Mouse (Mus musculus) MEL (cell line): ENCODE data around the gene Gls2. TPM values are rescaled to one million over a fixed set of nuclear protein-coding genes. Genes with fewer than 3 reads are reported as not detected.

Experiments
- DNase-seq: peaks from one replicate; pipeline ENCODE4 v3.0.0; 2011; ENCODE audit warnings: low read depth, low spot score
- H3K27ac ChIP-seq: 2 replicates; pipeline ENCODE4 v1.5.1; 2012; ENCODE audit warnings: low read depth, mild to moderate bottlenecking, control low read depth, low read length, moderate library complexity; ENCODE audit not compliant: control insufficient read depth
- H3K27me3 ChIP-seq, 2 experiments: fragments of 150-350 bp in 1 of 2; sonication (generic) in 1 of 2; 2 replicates each; pipeline ENCODE4 v1.6.1; 2012; ENCODE audit warnings: low read length in 2 of 2, mild to moderate bottlenecking in 2 of 2, improper control_type of control experiment in 1 of 2, moderate library complexity in 1 of 2; ENCODE audit not compliant: insufficient read depth in 2 of 2, control insufficient read depth in 1 of 2
- H3K36me3 ChIP-seq, 2 experiments: 2 replicates each; pipeline ENCODE4 v1.6.1; 2012 to 2014; ENCODE audit warnings: low read length in 2 of 2, improper control_type of control experiment in 1 of 2, inconsistent platforms in 1 of 2, mild to moderate bottlenecking in 1 of 2; ENCODE audit not compliant: insufficient read depth in 2 of 2, control insufficient read depth in 1 of 2
- H3K4me1 ChIP-seq, 2 experiments: fragments of 150-350 bp in 1 of 2; sonication (generic) in 1 of 2; 2 replicates each; pipeline ENCODE4 v1.6.1; 2012; ENCODE audit warnings: low read length in 2 of 2, improper control_type of control experiment in 1 of 2, mild to moderate bottlenecking in 1 of 2; ENCODE audit not compliant: insufficient read depth in 2 of 2, control insufficient read depth in 1 of 2
- H3K4me3 ChIP-seq, 2 experiments: fragments of 150-350 bp in 1 of 2; sonication (generic) in 1 of 2; 2 replicates each; pipeline ENCODE4 v1.5.1; 2012; ENCODE audit warnings: low read depth in 2 of 2, low read length in 2 of 2, mild to moderate bottlenecking in 2 of 2, moderate library complexity in 2 of 2, control low read depth in 1 of 2, improper control_type of control experiment in 1 of 2; ENCODE audit not compliant: control insufficient read depth in 1 of 2, insufficient read depth in 1 of 2
- H3K79me2 ChIP-seq: 2 replicates; pipeline ENCODE4 v1.6.1; 2012; ENCODE audit warnings: mild to moderate bottlenecking, low read length, moderate library complexity; ENCODE audit not compliant: control insufficient read depth, poor library complexity, insufficient read depth
- H3K9ac ChIP-seq: 2 replicates; pipeline ENCODE4 v1.6.1; 2012; ENCODE audit warnings: low read depth, mild to moderate bottlenecking, control low read depth, low read length, moderate library complexity; ENCODE audit not compliant: control insufficient read depth, poor library complexity, severe bottlenecking
- H3K9me3 ChIP-seq: fragments of 150-350 bp; sonication (generic); replicated peaks from 2 replicates; pipeline ENCODE4 v1.6.1; 2012; ENCODE audit warnings: mild to moderate bottlenecking, low read length, improper control_type of control experiment, moderate library complexity; ENCODE audit not compliant: insufficient read depth
- BHLHE40 ChIP-seq: IDR thresholded peaks from 2 replicates; pipeline ENCODE4 v1.6.1; 2012; ENCODE audit warnings: low read depth, mild to moderate bottlenecking, inconsistent platforms, low read length, improper control_type of control experiment, borderline replicate concordance
- CHD1 ChIP-seq: IDR thresholded peaks from 2 replicates; pipeline ENCODE4 v1.6.1; 2012; ENCODE audit warnings: low read depth, mild to moderate bottlenecking, inconsistent platforms, low read length, improper control_type of control experiment
- CHD2 ChIP-seq: IDR thresholded peaks from 2 replicates; pipeline ENCODE4 v1.6.1; 2011; ENCODE audit warnings: low read length, improper control_type of control experiment
- CTCF ChIP-seq, 3 experiments: IDR thresholded peaks in 2 of 3; conservative IDR thresholded peaks in 1 of 3; 2 replicates each; pipeline ENCODE4 v1.5.1; 2011 to 2012; ENCODE audit warnings: low read length in 3 of 3, low read depth in 2 of 3, mild to moderate bottlenecking in 2 of 3, improper control_type of control experiment in 1 of 3, inconsistent platforms in 1 of 3, mixed read lengths in 1 of 3, moderate library complexity in 1 of 3; ENCODE audit not compliant: control insufficient read depth in 1 of 3, insufficient read depth in 1 of 3, poor library complexity in 1 of 3, severe bottlenecking in 1 of 3
- ELF1 ChIP-seq: IDR thresholded peaks from 2 replicates; pipeline ENCODE4 v1.6.1; 2014; ENCODE audit warnings: low read depth, mild to moderate bottlenecking, inconsistent platforms, low read length, improper control_type of control experiment, moderate library complexity
- EP300 ChIP-seq, 2 experiments: IDR thresholded peaks; 2 replicates each; pipeline ENCODE4 v1.6.1; 2011; ENCODE audit warnings: improper control_type of control experiment in 2 of 2, low read length in 2 of 2, low read depth in 1 of 2, mild to moderate bottlenecking in 1 of 2
- GABPA ChIP-seq: IDR thresholded peaks from 2 replicates; pipeline ENCODE4 v1.6.1; 2012; ENCODE audit warnings: low read depth, mild to moderate bottlenecking, inconsistent platforms, low read length, improper control_type of control experiment, moderate library complexity
- GATA1 ChIP-seq: IDR thresholded peaks from 2 replicates; pipeline ENCODE4 v1.6.1; 2011; ENCODE audit warnings: low read depth, low read length, improper control_type of control experiment
- HCFC1 ChIP-seq: IDR thresholded peaks from 2 replicates; pipeline ENCODE4 v1.6.1; 2012; ENCODE audit warnings: low read depth, mild to moderate bottlenecking, inconsistent platforms, low read length, improper control_type of control experiment, moderate library complexity
- JUND ChIP-seq: IDR thresholded peaks from 2 replicates; pipeline ENCODE4 v1.6.1; 2011; ENCODE audit warnings: low read depth, mild to moderate bottlenecking, improper control_type of control experiment, low read length
- KAT2A ChIP-seq: conservative IDR thresholded peaks from 2 replicates; pipeline ENCODE4 v1.6.1; 2012; ENCODE audit warnings: low read depth, low read length, improper control_type of control experiment, inconsistent platforms
- MAFK ChIP-seq: IDR thresholded peaks from 2 replicates; pipeline ENCODE4 v1.6.1; 2011; ENCODE audit warnings: low read depth, mild to moderate bottlenecking, low read length, improper control_type of control experiment, borderline replicate concordance
- MAX ChIP-seq: IDR thresholded peaks from 2 replicates; pipeline ENCODE4 v1.6.1; 2011; ENCODE audit warnings: low read length, improper control_type of control experiment
- MAZ ChIP-seq: IDR thresholded peaks from 2 replicates; pipeline ENCODE4 v1.6.1; 2012; ENCODE audit warnings: low read depth, mild to moderate bottlenecking, inconsistent platforms, low read length, improper control_type of control experiment
- MEF2A ChIP-seq: IDR thresholded peaks from 2 replicates; pipeline ENCODE4 v1.6.1; 2014; ENCODE audit warnings: low read depth, mild to moderate bottlenecking, inconsistent platforms, low read length, improper control_type of control experiment; ENCODE audit not compliant: poor library complexity, insufficient replicate concordance, severe bottlenecking; ENCODE audit errors: extremely low read depth
- MXI1 ChIP-seq: IDR thresholded peaks from 2 replicates; pipeline ENCODE4 v1.6.1; 2011; ENCODE audit warnings: mild to moderate bottlenecking, low read depth, low read length, improper control_type of control experiment
- MYB ChIP-seq: IDR thresholded peaks from 2 replicates; pipeline ENCODE4 v1.6.1; 2011; ENCODE audit warnings: mild to moderate bottlenecking, low read depth, low read length, improper control_type of control experiment
- MYC ChIP-seq: IDR thresholded peaks from 2 replicates; pipeline ENCODE4 v1.6.1; 2011; ENCODE audit warnings: low read depth, mild to moderate bottlenecking, low read length, improper control_type of control experiment, moderate library complexity
- NRF1 ChIP-seq: IDR thresholded peaks from 2 replicates; pipeline ENCODE4 v1.6.1; 2014; ENCODE audit warnings: low read depth, mild to moderate bottlenecking, inconsistent platforms, low read length, improper control_type of control experiment, moderate library complexity; ENCODE audit not compliant: poor library complexity, insufficient read depth, severe bottlenecking
- RAD21 ChIP-seq: IDR thresholded peaks from 2 replicates; pipeline ENCODE4 v1.6.1; 2011; ENCODE audit warnings: mild to moderate bottlenecking, low read depth, low read length, improper control_type of control experiment
- RCOR1 ChIP-seq: IDR thresholded peaks from 2 replicates; pipeline ENCODE4 v1.6.1; 2012; ENCODE audit warnings: low read depth, mild to moderate bottlenecking, inconsistent platforms, low read length, improper control_type of control experiment
- SIN3A ChIP-seq: IDR thresholded peaks from 2 replicates; pipeline ENCODE4 v1.6.1; 2012; ENCODE audit warnings: low read length, improper control_type of control experiment, inconsistent platforms
- TAL1 ChIP-seq: IDR thresholded peaks from 2 replicates; pipeline ENCODE4 v1.6.1; 2012; ENCODE audit warnings: mild to moderate bottlenecking, inconsistent platforms, low read length, moderate library complexity, mixed read lengths
- TBP ChIP-seq: IDR thresholded peaks from 2 replicates; pipeline ENCODE4 v1.8.0; 2011; ENCODE audit warnings: low read depth, low read length, improper control_type of control experiment
- UBTF ChIP-seq: IDR thresholded peaks from 2 replicates; pipeline ENCODE4 v1.6.1; 2012; ENCODE audit warnings: low read depth, mild to moderate bottlenecking, inconsistent platforms, low read length, improper control_type of control experiment, moderate library complexity, borderline replicate concordance; ENCODE audit not compliant: insufficient read depth
- USF2 ChIP-seq, 2 experiments: IDR thresholded peaks; 2 replicates each; pipeline ENCODE4 v1.6.1; 2011 to 2012; ENCODE audit warnings: improper control_type of control experiment in 2 of 2, low read length in 2 of 2, borderline replicate concordance in 1 of 2, inconsistent platforms in 1 of 2, low read depth in 1 of 2, mild to moderate bottlenecking in 1 of 2; ENCODE audit not compliant: insufficient read depth in 1 of 2
- ZC3H11A ChIP-seq: IDR thresholded peaks from 2 replicates; pipeline ENCODE4 v1.6.1; 2012; ENCODE audit warnings: low read depth, mild to moderate bottlenecking, inconsistent platforms, low read length, improper control_type of control experiment
- ZKSCAN1 ChIP-seq: IDR thresholded peaks from 2 replicates; pipeline ENCODE4 v1.6.1; 2012; ENCODE audit warnings: low read depth, mild to moderate bottlenecking, inconsistent platforms, low read length, improper control_type of control experiment, moderate library complexity
- polyA plus RNA-seq, 2 experiments: library from polyadenylated mRNA; stranded (reverse) in 1 of 2; unstranded in 1 of 2; fragments of >175 nt in 1 of 2; fragments of >200 nt in 1 of 2; gene quantifications; 2 replicates each; pipeline versions ENCODE4 v1.2.1 to v1.2.4; 2012; ENCODE audit warnings: low replicate concordance in 2 of 2, low read depth in 1 of 2; ENCODE audit not compliant: insufficient read length in 2 of 2, insufficient read depth in 1 of 2, missing spikeins in 1 of 2
- total RNA-seq: library from RNA; depleted of rRNA; stranded (reverse); fragments of 300-350 nt; gene quantifications from 2 replicates; pipeline ENCODE4 v1.2.3, GENCODE M21; 2012

The Gls2 gene
- total and polyA plus RNA-seq, 3 experiments, result 11.8 to 17.8 TPM; not detected in 1

DNA sequence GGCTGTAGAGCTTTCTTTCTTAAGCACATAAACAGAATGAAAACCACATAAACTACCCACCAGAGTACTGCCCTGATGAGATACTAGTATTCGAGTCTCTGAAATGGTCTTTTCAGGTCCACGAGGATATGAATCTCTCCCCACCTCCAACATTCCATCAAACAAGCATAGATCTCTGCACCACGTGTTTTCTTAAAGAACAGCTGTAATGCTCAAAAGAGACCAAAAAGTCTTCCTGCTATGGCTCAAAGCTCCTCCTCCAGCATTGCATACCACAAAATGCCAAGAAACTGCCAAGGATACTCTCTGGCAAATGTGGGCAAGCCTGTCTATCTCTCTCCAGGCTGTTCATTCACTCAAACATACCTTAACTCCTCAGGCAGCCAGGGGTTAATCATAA is 19.0 kb upstream of the Gls2 start:
- Histone ChIP-seq H3K4me3 (peak overlapping the region; percentile 90 to 94), H3K36me3 (peaks cover 0 to 8% of the 10 kb centered on the region in 2 experiments; a peak in 2 of 4 replicates), H3K79me2 (peaks cover 2% of the 10 kb centered on the region; the same call in 1 of the 2 replicates), H3K9me3 (no peaks in the 10 kb centered on the region), H3K9ac (no peak overlapping the region; the same call in 1 of the 2 replicates), H3K27ac (no peak overlapping the region), H3K27me3 (no peaks in the 10 kb centered on the region), H3K4me1 (peaks cover 0 to 6% of the 10 kb centered on the region in 2 experiments; a peak in 1 of 4 replicates)
- TF ChIP-seq TBP (no peak), TAL1 (no peak), MYB (no peak), HCFC1 (no peak), MAZ (no peak)
- no peak for DNase-seq

DNA sequence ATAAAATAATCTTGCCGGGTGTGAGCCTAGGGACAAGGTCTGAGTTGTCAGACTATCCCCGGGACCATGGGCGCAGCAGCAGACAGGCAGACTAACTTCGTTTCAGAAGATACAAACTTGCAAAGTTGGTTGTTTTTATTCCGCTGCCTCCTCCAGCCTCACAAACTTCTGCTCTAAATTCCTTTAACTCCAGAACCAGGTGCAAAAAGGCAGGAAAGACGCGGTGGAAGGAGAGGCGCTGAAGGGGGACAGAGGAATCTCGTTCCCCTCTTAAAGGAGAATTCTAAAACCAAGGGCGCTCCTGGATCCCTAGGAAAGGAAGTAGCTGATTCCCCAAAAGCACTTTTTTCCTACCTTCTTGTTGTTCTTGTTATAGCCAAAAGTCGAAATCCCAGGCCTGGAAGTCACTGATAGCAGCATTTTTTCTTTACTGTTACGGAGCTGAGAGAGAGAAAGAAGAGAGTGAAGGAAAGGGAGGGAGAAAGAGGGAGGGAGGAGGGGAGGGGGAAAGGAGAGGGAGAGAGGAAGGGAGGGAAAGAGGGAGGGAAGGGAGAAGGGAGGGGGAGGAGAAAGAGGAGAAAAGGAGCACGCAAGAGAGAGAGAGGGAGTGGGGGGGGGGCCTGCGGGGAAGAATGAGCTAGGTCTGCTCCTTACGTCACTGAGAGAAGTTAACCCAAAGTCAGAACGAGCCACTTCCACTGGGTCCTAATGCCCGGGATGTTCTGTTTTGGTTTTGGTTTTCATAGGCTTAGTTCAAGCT is 18.1 kb upstream of the Gls2 start:
- Histone ChIP-seq H3K27ac (peak overlapping the region; percentile 43), H3K9ac (peak overlapping the region; percentile 76), H3K4me1 (peaks cover 0 to 6% of the 10 kb centered on the region in 2 experiments; a peak in 1 of 4 replicates), H3K36me3 (peaks cover 0 to 8% of the 10 kb centered on the region in 2 experiments; a peak in 2 of 4 replicates), H3K4me3 (peak overlapping the region; percentile 90 to 94), H3K27me3 (no peaks in the 10 kb centered on the region), H3K9me3 (no peaks in the 10 kb centered on the region), H3K79me2 (peaks cover 2% of the 10 kb centered on the region; the same call in 1 of the 2 replicates)
- peak; percentile 89 for DNase-seq
- TF ChIP-seq EP300 (IDR thresholded peaks at IDR 0.05; ENCODE audit: low read depth in 1 of 2, low read length in 2 of 2), result peak; percentile 20 to 59; a peak in 3 of 4 replicates
- no peak for TF ChIP-seq RAD21
- no peak for TF ChIP-seq TAL1
- peak; percentile 99 for TF ChIP-seq SIN3A
- peak; percentile 98 for TF ChIP-seq MAZ
- TF ChIP-seq CHD1, result 0 out of 2 replicates have a peak, but pooled peaks have one; percentile 73
- peak; percentile 65 for TF ChIP-seq TBP
- peak; percentile 49 for TF ChIP-seq BHLHE40
- peak; percentile 76 for TF ChIP-seq MXI1
- no peak for TF ChIP-seq MEF2A
- TF ChIP-seq GABPA, result no peak; the same call in 1 of the 2 replicates
- TF ChIP-seq MYC, result no peak
- TF ChIP-seq NRF1, result no peak
- TF ChIP-seq ELF1, result peak; percentile 57; the same call in 1 of the 2 replicates
- no peak for TF ChIP-seq MAFK
- TF ChIP-seq HCFC1, result peak; percentile 79
- TF ChIP-seq JUND, result no peak
- no peak for TF ChIP-seq CTCF (IDR thresholded peaks at IDR 0.05 in 2 of 3, conservative IDR thresholded peaks at IDR 0.05 in 1 of 3; ENCODE audit: control insufficient read depth in 1 of 3, insufficient read depth in 1 of 3, low read depth in 2 of 3, low read length in 3 of 3, poor library complexity in 1 of 3, severe bottlenecking in 1 of 3)
- peak; percentile 64; the same call in 1 of the 2 replicates for TF ChIP-seq RCOR1
- TF ChIP-seq CHD2, result no peak
- TF ChIP-seq ZKSCAN1, result no peak
- no peak for TF ChIP-seq USF2 (IDR thresholded peaks at IDR 0.05; ENCODE audit: borderline replicate concordance in 1 of 2, insufficient read depth in 1 of 2, low read depth in 1 of 2, low read length in 2 of 2)
- peak; percentile 50 for TF ChIP-seq KAT2A
- no peak for TF ChIP-seq MYB
- TF ChIP-seq GATA1, result no peak
- no peak for TF ChIP-seq UBTF
- peak; percentile 48; the same call in 1 of the 2 replicates for TF ChIP-seq MAX
- no peak for TF ChIP-seq ZC3H11A
